Mouse (Mus musculus): ENCODE measurements around the gene 2310050C09Rik.

Gene 2310050C09Rik

GRCm38 (mm10) chr3:92870116-92870515 lies at the start of gene 2310050C09Rik:
TSS of gene 2310050C09Rik (minus strand) at chr3:92870216.
- no peak for DNase-seq (ENCODE audit: low read depth)

- no peak for DNase-seq (ENCODE audit: low read depth)
Observed at GRCm38 (mm10) chr3:92907571-92907970, 37.6 kb upstream of the 2310050C09Rik start.

GRCm38 (mm10) chr3:92905182-92905581 lies 35.2 kb upstream of the 2310050C09Rik start:
- no peak for DNase-seq (ENCODE audit: low read depth)

GRCm38 (mm10) chr3:92903640-92904039 lies 33.6 kb upstream of the 2310050C09Rik start:
- no peak for DNase-seq (ENCODE audit: low read depth)

- DNase-seq (ENCODE audit: low read depth): peak; percentile 9
Observed at GRCm38 (mm10) chr3:92902992-92903391, 33.0 kb upstream of the 2310050C09Rik start.

GRCm38 (mm10) chr3:92894489-92894888 lies 24.5 kb upstream of the 2310050C09Rik start:
- DNase-seq (ENCODE audit: low read depth): no peak

GRCm38 (mm10) chr3:92894063-92894462 lies 24.0 kb upstream of the 2310050C09Rik start:
- no peak for DNase-seq (ENCODE audit: low read depth)

GRCm38 (mm10) chr3:92874180-92874579 lies 4.2 kb upstream of the 2310050C09Rik start:
- no peak for DNase-seq (ENCODE audit: low read depth)

GRCm38 (mm10) chr3:92851186-92851585 lies 18.8 kb downstream of the 2310050C09Rik start, which contains the start of gene Lce1l:
TSS of gene Lce1l (minus strand) at chr3:92851286.
- no peak for DNase-seq (ENCODE audit: low read depth)

GRCm38 (mm10) chr3:92827108-92827507 lies 42.9 kb downstream of the 2310050C09Rik start, which contains the start of gene Kprp:
TSS of gene Kprp (minus strand) at chr3:92827247.
- DNase-seq (ENCODE audit: low read depth): no peak

GRCm38 (mm10) chr3:92825808-92826207 lies 44.2 kb downstream of the 2310050C09Rik start:
- DNase-seq (ENCODE audit: low read depth): no peak

Data from c-Kit-positive CD71-positive TER-119-negative erythroid progenitor cells, embryonic 14.5 days (primary cell).